Mouse (Mus musculus): Measurements from ENCODE around the gene Prpf38b. TPM values are rescaled to one million over a fixed set of nuclear protein-coding genes. Genes with fewer than 3 reads are reported as not detected.
A peak's percentile ranks its signal among the peaks of the same experiment; 100 is the strongest.

Prpf38b gene
- polyA plus RNA-seq, 1 experiment from 2014 or later: 55.8 TPM

DNA sequence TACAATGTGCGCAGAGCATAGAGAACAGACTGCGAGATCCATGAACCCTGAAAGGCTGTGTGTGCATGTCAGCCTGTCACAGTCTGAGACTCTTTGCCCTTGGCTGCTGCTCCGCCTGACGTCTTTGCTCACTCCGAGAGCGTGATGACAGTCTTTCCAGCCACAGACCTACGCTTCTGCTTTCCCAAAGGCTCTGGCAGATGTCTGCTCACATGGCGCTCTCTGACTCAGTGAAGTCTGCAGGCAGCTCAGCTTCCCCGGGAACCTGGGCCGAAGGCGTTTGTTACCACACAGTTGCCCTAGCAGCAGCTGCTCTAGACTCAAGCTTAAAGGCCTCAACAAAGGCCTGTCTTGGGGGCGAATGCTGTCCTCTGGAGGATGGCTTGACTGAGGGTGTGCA, 56.2 kb downstream of the Prpf38b start:
- Histone ChIP-seq H3K27ac (peak overlapping the region; percentile 8), H3K27me3 (replicated peaks) (no peaks in the 10 kb centered on the region), H3K4me2 (no peak overlapping the region), H3K4me3 (no peak overlapping the region), H3K9ac (no peak overlapping the region), H3K36me3 (replicated peaks) (no peaks in the 10 kb centered on the region), H3K4me1 (peaks cover 14% of the 10 kb centered on the region), H3K9me3 (no peaks in the 10 kb centered on the region)
- no peak for ATAC-seq (replicated peaks)
- 41% methylated on average over 12 of the region's 12 CpGs for WGBS

DNA sequence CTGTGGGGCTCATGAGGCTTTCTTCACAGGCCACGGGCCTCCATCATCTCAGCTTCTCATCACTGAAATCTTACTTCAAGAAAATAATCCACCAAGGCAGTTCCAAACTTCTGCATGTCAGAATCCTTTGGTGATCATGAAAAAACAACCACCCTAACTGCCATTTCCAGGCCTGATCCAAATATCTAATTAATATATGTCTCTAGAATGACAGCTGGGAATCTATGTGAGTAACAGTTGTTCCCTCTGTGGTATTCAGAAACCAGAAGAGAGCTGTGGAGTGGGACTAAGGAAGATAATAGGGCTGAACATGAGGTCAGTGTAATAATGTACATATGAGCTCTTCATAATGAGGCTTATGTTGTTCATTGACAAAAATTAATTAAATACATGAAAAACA, 58.3 kb downstream of the Prpf38b start:
- no peak overlapping the region for H3K4me3 ChIP-seq
- WGBS: 90% methylated on average over 1 of the region's 1 CpGs
- no peaks in the 10 kb centered on the region for H3K27me3 ChIP-seq (replicated peaks)
- no peak for ATAC-seq (replicated peaks)
- no peaks in the 10 kb centered on the region for H3K36me3 ChIP-seq (replicated peaks)
- H3K4me1 ChIP-seq: peaks cover 10% of the 10 kb centered on the region
- H3K9ac ChIP-seq: no peak overlapping the region
- no peak overlapping the region for H3K27ac ChIP-seq
- H3K4me2 ChIP-seq: no peak overlapping the region
- no peaks in the 10 kb centered on the region for H3K9me3 ChIP-seq

Other genes with a start within 250 kb of the Prpf38b start
- 16.1 and 20.1 TPM in 2 replicates for gene Gpsm2, start 189.4 kb downstream of the Prpf38b start, polyA plus RNA-seq (2015; fragmentation: Nextera tagmentation; extraction: Ambion mirVana)
- gene Aknad1, start 172.1 kb downstream of the Prpf38b start, polyA plus RNA-seq (2015; fragmentation: Nextera tagmentation; extraction: Ambion mirVana): not detected in 2 replicates
- 14.0 and 14.1 TPM in 2 replicates for gene Stxbp3, start 71.2 kb downstream of the Prpf38b start, polyA plus RNA-seq (2015; fragmentation: Nextera tagmentation; extraction: Ambion mirVana)
- 0.05 and 0.18 TPM in 2 replicates for gene Fndc7, start 21.7 kb downstream of the Prpf38b start, polyA plus RNA-seq (2015; fragmentation: Nextera tagmentation; extraction: Ambion mirVana)
- gene Henmt1, start 28.1 kb upstream of the Prpf38b start, polyA plus RNA-seq (2015; fragmentation: Nextera tagmentation; extraction: Ambion mirVana): 2.3 and 3.4 TPM in 2 replicates
- gene Gm9857, start 28.7 kb upstream of the Prpf38b start, polyA plus RNA-seq (2015; fragmentation: Nextera tagmentation; extraction: Ambion mirVana): not detected in 2 replicates
- 22.3 and 25.3 TPM in 2 replicates for gene Fam102b, start 115.9 kb upstream of the Prpf38b start, polyA plus RNA-seq (2015; fragmentation: Nextera tagmentation; extraction: Ambion mirVana)
- not detected in 2 replicates for gene Slc25a54, start 168.7 kb upstream of the Prpf38b start, polyA plus RNA-seq (2015; fragmentation: Nextera tagmentation; extraction: Ambion mirVana)
- 4.5 and 5.6 TPM in 2 replicates for gene Slc25a24, start 211.4 kb upstream of the Prpf38b start, polyA plus RNA-seq (2015; fragmentation: Nextera tagmentation; extraction: Ambion mirVana)

Measured in midbrain, embryonic 15.5 days (tissue).